Comparison of ENCODE assay signal across 28 mouse cellular contexts in the genomic region with DNA sequence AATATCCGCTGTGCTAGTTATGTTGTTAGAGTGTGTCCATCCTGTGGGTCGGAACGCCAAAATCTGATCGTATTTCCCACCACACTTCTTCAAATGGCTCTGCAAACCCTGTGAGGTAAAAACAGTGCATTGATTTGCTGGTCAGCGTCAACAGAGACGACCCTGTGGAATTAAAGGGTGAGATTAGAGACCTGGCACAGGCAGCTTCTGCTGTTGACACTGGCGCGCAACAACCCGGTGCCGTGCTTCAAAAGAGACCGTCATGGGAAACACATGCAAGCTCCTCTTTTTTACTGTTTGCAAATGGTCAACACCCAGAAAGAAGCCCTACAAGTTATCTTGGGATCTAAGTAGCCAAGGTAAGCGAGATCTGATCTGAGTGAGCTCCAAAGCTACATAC.
"Had no signal": no experiment of that assay in that cellular context is flagged by ENCODE, and none has a peak within 500 bp of the region (broad histone marks: within the 10 kb centered on the region; RNA-seq: fewer than 3 reads in every experiment).

No protein-coding gene starts in this region.

- DNase-seq: cerebellum, adult 2 months; cerebellum, adult 8-10 months; cerebellum, adult 9-10 months; cerebellum, adult 9-11 months; cerebellum, postnatal 10 days; cerebellum, postnatal 14 days; cerebellum, postnatal 25 days; cerebellum, postnatal 36 days; embryo, embryonic 11 days; forebrain, postnatal 0 days; gastrocnemius, adult 2 months; gastrocnemius, postnatal 10 days; gastrocnemius, postnatal 14 days; gastrocnemius, postnatal 25 days; gastrocnemius, postnatal 36 days; heart, adult 18-20 months; heart, adult 2 months had no signal

- H3K27me3 ChIP-seq: embryonic facial prominence, embryonic 12.5 days; embryonic facial prominence, embryonic 13.5 days; embryonic facial prominence, embryonic 15.5 days; forebrain, embryonic 12.5 days; forebrain, embryonic 13.5 days; forebrain, embryonic 15.5 days had no signal

- H3K4me3 ChIP-seq: embryonic facial prominence, embryonic 10.5 days; embryonic facial prominence, embryonic 12.5 days; embryonic facial prominence, embryonic 13.5 days; embryonic facial prominence, embryonic 15.5 days; erythroblast, embryonic 14.5 days; forebrain, embryonic 10.5 days; forebrain, embryonic 12.5 days; forebrain, embryonic 13.5 days; forebrain, embryonic 15.5 days; gastrocnemius, adult 2 months; heart, adult 2 months had no signal

- H3K4me2 ChIP-seq: embryonic facial prominence, embryonic 12.5 days; embryonic facial prominence, embryonic 13.5 days; embryonic facial prominence, embryonic 15.5 days; forebrain, embryonic 12.5 days; forebrain, embryonic 13.5 days; forebrain, embryonic 15.5 days had no signal

- H3K9me3 ChIP-seq: embryonic facial prominence, embryonic 10.5 days; embryonic facial prominence, embryonic 12.5 days; embryonic facial prominence, embryonic 13.5 days; embryonic facial prominence, embryonic 15.5 days; forebrain, embryonic 10.5 days; forebrain, embryonic 12.5 days; forebrain, embryonic 13.5 days; forebrain, embryonic 15.5 days had no signal

- H3K9ac ChIP-seq: embryonic facial prominence, embryonic 12.5 days; embryonic facial prominence, embryonic 13.5 days; embryonic facial prominence, embryonic 15.5 days; forebrain, embryonic 12.5 days; forebrain, embryonic 13.5 days; forebrain, embryonic 15.5 days; forebrain, postnatal 0 days had no signal

- H3K4me1 ChIP-seq: embryonic facial prominence, embryonic 10.5 days; embryonic facial prominence, embryonic 12.5 days; embryonic facial prominence, embryonic 13.5 days; forebrain, embryonic 10.5 days; forebrain, embryonic 12.5 days; forebrain, embryonic 13.5 days; forebrain, embryonic 15.5 days had no signal

- H3K27ac ChIP-seq: embryonic facial prominence, embryonic 10.5 days; embryonic facial prominence, embryonic 12.5 days; embryonic facial prominence, embryonic 13.5 days; embryonic facial prominence, embryonic 15.5 days; forebrain, embryonic 10.5 days; forebrain, embryonic 12.5 days; forebrain, embryonic 13.5 days; forebrain, embryonic 15.5 days; gastrocnemius, adult 2 months; heart, adult 2 months had no signal

- ATAC-seq: forebrain, embryonic 13.5 days; forebrain, embryonic 14.5 days; forebrain, embryonic 15.5 days; forebrain, embryonic 16.5 days; forebrain, postnatal 0 days had no signal
